Mouse (Mus musculus) heart, embryonic 16.5 days (tissue): ENCODE data around the gene Mrpl38. TPM values are rescaled to one million over a fixed set of nuclear protein-coding genes. Genes with fewer than 3 reads are reported as not detected.

Source experiments
- ATAC-seq: fragments of 200-750 bp; cut with Nextera tagmentation; replicated peaks from 2 replicates; pipeline ENCODE4 v1.8.0; 2017; ENCODE audit warnings: moderate number of reproducible peaks; ENCODE audit not compliant: insufficient read depth, low FRiP score; ENCODE audit errors: extremely low read depth
- H3K27ac ChIP-seq: fragments of 300-500 bp; sonication (generic); 2 replicates; pipeline ENCODE4 v1.5.1; 2014; ENCODE audit warnings: mild to moderate bottlenecking, low read length, control low read depth, moderate library complexity
- H3K27me3 ChIP-seq: fragments of 300-500 bp; sonication (generic); 2 replicates; pipeline ENCODE4 v1.6.1; 2014; ENCODE audit warnings: low read length, mixed read lengths; ENCODE audit not compliant: control insufficient read depth, insufficient read depth
- H3K36me3 ChIP-seq: fragments of 300-500 bp; sonication (generic); 2 replicates; pipeline ENCODE4 v1.6.1; 2014; ENCODE audit not compliant: control insufficient read depth, insufficient read depth
- H3K4me1 ChIP-seq: fragments of 300-500 bp; sonication (generic); 2 replicates; pipeline ENCODE4 v1.6.1; 2014; ENCODE audit warnings: low read length, mixed read lengths; ENCODE audit not compliant: control insufficient read depth, insufficient read depth
- H3K4me2 ChIP-seq: fragments of 300-500 bp; sonication (generic); 2 replicates; pipeline ENCODE4 v1.6.1; 2014; ENCODE audit warnings: low read depth, mild to moderate bottlenecking, control low read depth, low read length
- H3K4me3 ChIP-seq: fragments of 300-500 bp; sonication (generic); 2 replicates; pipeline ENCODE4 v1.5.1; 2014; ENCODE audit warnings: mild to moderate bottlenecking, control low read depth, low read length
- H3K9ac ChIP-seq: fragments of 300-500 bp; sonication (generic); 2 replicates; pipeline ENCODE4 v1.6.1; 2014; ENCODE audit warnings: low read length, control low read depth
- H3K9me3 ChIP-seq: fragments of 300-500 bp; sonication (generic); replicated peaks from 2 replicates; pipeline ENCODE4 v1.6.1; 2016; ENCODE audit warnings: low read length; ENCODE audit not compliant: control insufficient read depth
- WGBS: fragments of 180-500 bp; shearing (Covaris S2); extraction: QIAGEN DNeasy Blood & Tissue Kit; methylation state at CpG from one replicate; pipeline ENCODE4 v1.1.7; 2014; 5-methylcytosine and 5-hydroxymethylcytosine counted together
- polyA plus RNA-seq: library from polyadenylated mRNA; unstranded; fragments of >200 nt; fragmentation: Nextera tagmentation; extraction: Ambion mirVana; gene quantifications from 2 replicates; pipeline ENCODE4 v1.2.1, GENCODE M21; 2015

Mrpl38 gene
- polyA plus RNA-seq, 1 experiment from 2014 or later = 102 TPM

- no peak for ATAC-seq
- WGBS = 7% methylated on average over 23 of the region's 23 CpGs
These were observed 30.1 kb downstream of the Mrpl38 start for GRCm38 (mm10) chr11:116108464-116109137.

GRCm38 (mm10) chr11:116107777-116108285 lies 30.8 kb downstream of the Mrpl38 start:
- H3K9ac ChIP-seq = peak overlapping the region; percentile 95
- H3K27me3 ChIP-seq = no peaks in the 10 kb centered on the region
- peaks cover 51% of the 10 kb centered on the region for H3K4me1 ChIP-seq
- ATAC-seq = no peak
- 38% methylated on average over 19 of the region's 19 CpGs for WGBS
- H3K27ac ChIP-seq = peak overlapping the region; percentile 84
- H3K4me3 ChIP-seq = peak overlapping the region; percentile 84
- H3K9me3 ChIP-seq = no peaks in the 10 kb centered on the region
- peaks cover 11% of the 10 kb centered on the region for H3K36me3 ChIP-seq
- H3K4me2 ChIP-seq = peak overlapping the region; percentile 72

More at GRCm38 (mm10) chr11:116108464-116109137, 30.1 kb downstream of the Mrpl38 start:
- peaks cover 43% of the 10 kb centered on the region for H3K4me1 ChIP-seq
- H3K9me3 ChIP-seq = no peaks in the 10 kb centered on the region
- no peaks in the 10 kb centered on the region for H3K27me3 ChIP-seq
- peak overlapping the region; percentile 84 for H3K4me3 ChIP-seq
- H3K36me3 ChIP-seq = peaks cover 11% of the 10 kb centered on the region
- H3K27ac ChIP-seq = peak overlapping the region; percentile 84
- peak overlapping the region; percentile 72 for H3K4me2 ChIP-seq
- peak overlapping the region; percentile 95 for H3K9ac ChIP-seq

GRCm38 (mm10) chr11:116106963-116107776 lies 31.5 kb downstream of the Mrpl38 start:
- peak overlapping the region; percentile 84 for H3K27ac ChIP-seq
- H3K4me2 ChIP-seq = peak overlapping the region; percentile 72
- ATAC-seq = no peak
- peaks cover 55% of the 10 kb centered on the region for H3K4me1 ChIP-seq
- no peaks in the 10 kb centered on the region for H3K27me3 ChIP-seq
- H3K9ac ChIP-seq = peak overlapping the region; percentile 95
- peaks cover 11% of the 10 kb centered on the region for H3K36me3 ChIP-seq
- no peaks in the 10 kb centered on the region for H3K9me3 ChIP-seq
- peak overlapping the region; percentile 84 for H3K4me3 ChIP-seq
- WGBS = 50% methylated on average over 13 of the region's 14 CpGs

GRCm38 (mm10) chr11:116106154-116106962 lies 32.3 kb downstream of the Mrpl38 start:
- peak overlapping the region; percentile 84 for H3K4me3 ChIP-seq
- no peak for ATAC-seq
- WGBS = 39% methylated on average over 32 of the region's 32 CpGs
- H3K4me1 ChIP-seq = peaks cover 64% of the 10 kb centered on the region
- peak overlapping the region; percentile 84; the same call in 1 of the 2 replicates for H3K27ac ChIP-seq
- H3K36me3 ChIP-seq = peaks cover 8% of the 10 kb centered on the region
- no peaks in the 10 kb centered on the region for H3K9me3 ChIP-seq
- peak overlapping the region; percentile 72 for H3K4me2 ChIP-seq
- H3K9ac ChIP-seq = peak overlapping the region; percentile 95
- no peaks in the 10 kb centered on the region for H3K27me3 ChIP-seq

- 85% methylated on average over 2 of the region's 2 CpGs for WGBS
- H3K4me1 ChIP-seq = peaks cover 76% of the 10 kb centered on the region
- H3K27me3 ChIP-seq = no peaks in the 10 kb centered on the region
- no peak overlapping the region for H3K4me2 ChIP-seq
- H3K9ac ChIP-seq = no peak overlapping the region; the same call in 1 of the 2 replicates
- no peak overlapping the region for H3K4me3 ChIP-seq
- peaks cover 8% of the 10 kb centered on the region for H3K36me3 ChIP-seq
- H3K9me3 ChIP-seq = no peaks in the 10 kb centered on the region
- no peak for ATAC-seq
- H3K27ac ChIP-seq = peak overlapping the region; percentile 98
These were observed 33.6 kb downstream of the Mrpl38 start for GRCm38 (mm10) chr11:116105065-116105464.

GRCm38 (mm10) chr11:116104006-116104646 lies 34.5 kb downstream of the Mrpl38 start:
- peak; percentile 76 for ATAC-seq

GRCm38 (mm10) chr11:116103572-116103971 lies 35.1 kb downstream of the Mrpl38 start:
- Histone ChIP-seq H3K4me3 (no peak overlapping the region), H3K4me2 (peak overlapping the region; percentile 33; the same call in 1 of the 2 replicates), H3K36me3 (peaks cover 8% of the 10 kb centered on the region), H3K27ac (peak overlapping the region; percentile 98), H3K9me3 (no peaks in the 10 kb centered on the region), H3K27me3 (no peaks in the 10 kb centered on the region), H3K4me1 (peaks cover 89% of the 10 kb centered on the region), H3K9ac (peak overlapping the region; percentile 44)
- WGBS = 31% methylated on average over 12 of the region's 12 CpGs
- no peak for ATAC-seq

More at GRCm38 (mm10) chr11:116104006-116104646, 34.5 kb downstream of the Mrpl38 start:
- peaks cover 8% of the 10 kb centered on the region for H3K36me3 ChIP-seq
- no peak overlapping the region for H3K4me3 ChIP-seq
- no peaks in the 10 kb centered on the region for H3K9me3 ChIP-seq
- no peaks in the 10 kb centered on the region for H3K27me3 ChIP-seq
- peaks cover 86% of the 10 kb centered on the region for H3K4me1 ChIP-seq
- peak overlapping the region; percentile 33 for H3K4me2 ChIP-seq
- peak overlapping the region; percentile 98 for H3K27ac ChIP-seq
- 20% methylated on average over 14 of the region's 14 CpGs for WGBS
- H3K9ac ChIP-seq = peak overlapping the region; percentile 63

- peak overlapping the region; percentile 98 for H3K27ac ChIP-seq
- no peaks in the 10 kb centered on the region for H3K9me3 ChIP-seq
These were observed 36.2 kb downstream of the Mrpl38 start for GRCm38 (mm10) chr11:116102472-116102871.

More at GRCm38 (mm10) chr11:116102472-116102871, 36.2 kb downstream of the Mrpl38 start:
- H3K36me3 ChIP-seq = peaks cover 8% of the 10 kb centered on the region
- 50% methylated on average over 3 of the region's 4 CpGs for WGBS
- peak overlapping the region; percentile 20 for H3K4me2 ChIP-seq
- peak; percentile 19; the same call in 1 of the 2 replicates for ATAC-seq
- peaks cover 78% of the 10 kb centered on the region for H3K4me1 ChIP-seq
- H3K4me3 ChIP-seq = no peak overlapping the region
- peak overlapping the region; percentile 70 for H3K9ac ChIP-seq
- no peaks in the 10 kb centered on the region for H3K27me3 ChIP-seq
